Mouse (Mus musculus) thymus, adult 18-20 months (tissue): ENCODE measurements around the gene Cse1l.
A peak's percentile ranks its signal among the peaks of the same experiment; 100 is the strongest.

Source experiments
- DNase-seq, 2 experiments: peaks; one replicate each; pipeline ENCODE4 v3.0.0; 2022; ENCODE audit warnings: mixed read lengths in 2 of 2

Gene Cse1l

GRCm38 (mm10) chr2:166977490-166977889, 71.7 kb downstream of the Cse1l start:
- no peak for DNase-seq

- DNase-seq: no peak
Observed at GRCm38 (mm10) chr2:166980161-166980560, 74.3 kb downstream of the Cse1l start.

- no peak for DNase-seq
Observed at GRCm38 (mm10) chr2:166983351-166983894, 77.6 kb downstream of the Cse1l start.

- no peak for DNase-seq
Observed at GRCm38 (mm10) chr2:166990861-166991260, 85.0 kb downstream of the Cse1l start.

GRCm38 (mm10) chr2:166991945-166992344, 86.1 kb downstream of the Cse1l start:
- no peak for DNase-seq

GRCm38 (mm10) chr2:166995021-166995795, 89.4 kb downstream of the Cse1l start:
- peak; percentile 19 to 30 for DNase-seq
